Mouse (Mus musculus) heart, adult 2 months (tissue): ENCODE data around the gene Casq1. TPM values are rescaled to one million over a fixed set of nuclear protein-coding genes. Genes with fewer than 3 reads are reported as not detected.

ENCODE experiments used
- DNase-seq, 2 experiments: peaks; one replicate each; pipeline ENCODE4 v3.0.0; 2021
- H3K27ac ChIP-seq: fragments of 200-600 bp; 2 replicates; pipeline ENCODE4 v1.8.1; 2022
- H3K27me3 ChIP-seq: fragments of 200-500 bp; 2 replicates; pipeline ENCODE4 v1.6.1; 2012; ENCODE audit warnings: mild to moderate bottlenecking, low read length, inconsistent platforms, mixed read lengths; ENCODE audit not compliant: control insufficient read depth, insufficient read depth
- H3K36me3 ChIP-seq: fragments of 200-500 bp; 2 replicates; pipeline ENCODE4 v1.6.1; 2012; ENCODE audit warnings: low read length, inconsistent platforms; ENCODE audit not compliant: control insufficient read depth, insufficient read depth
- H3K4me1 ChIP-seq: fragments of 200-500 bp; 2 replicates; pipeline ENCODE4 v1.6.1; 2011; ENCODE audit warnings: low read length; ENCODE audit not compliant: control insufficient read depth, insufficient read depth
- H3K4me3 ChIP-seq: fragments of 200-600 bp; 2 replicates; pipeline ENCODE4 v1.8.1; 2022
- H3K79me2 ChIP-seq: fragments of 200-500 bp; replicated peaks from 2 replicates; pipeline ENCODE4 v1.6.1; 2012; ENCODE audit warnings: mild to moderate bottlenecking, inconsistent platforms, low read length, moderate library complexity, mixed read lengths; ENCODE audit not compliant: control insufficient read depth, insufficient read depth
- H3K9ac ChIP-seq: fragments of 200-500 bp; 2 replicates; pipeline ENCODE4 v1.6.1; 2012; ENCODE audit warnings: low read depth, mild to moderate bottlenecking, control low read depth, inconsistent platforms, low read length, mixed read lengths
- CTCF ChIP-seq: fragments of 200-600 bp; IDR thresholded peaks from 2 replicates; pipeline ENCODE4 v1.8.1; 2022; ENCODE audit warnings: antibody characterized with exemption, mild to moderate bottlenecking, moderate library complexity
- EP300 ChIP-seq: fragments of 200-500 bp; IDR thresholded peaks from 2 replicates; pipeline ENCODE4 v1.6.1; 2011; ENCODE audit warnings: low read depth, low read length, control low read depth; ENCODE audit not compliant: insufficient read depth
- POLR2A ChIP-seq: fragments of 200-500 bp; IDR thresholded peaks from 2 replicates; pipeline ENCODE4 v1.6.1; 2011; ENCODE audit warnings: mild to moderate bottlenecking, low read depth, low read length, control low read depth; ENCODE audit not compliant: insufficient read depth
- WGBS: fragments of 180-500 bp; shearing (Covaris S2); methylation state at CpG from one replicate; pipeline ENCODE4 v1.1.7; 2018; 5-methylcytosine and 5-hydroxymethylcytosine counted together
- intact Hi-C: fragments of 180-260 bp; cut with DNase I; formaldehyde crosslinking; loops from one replicate; pipeline ENCODE4 v1.15.1; 2025
- polyA plus RNA-seq: library from polyadenylated mRNA; depleted of rRNA; stranded (reverse); fragments of >200 nt; gene quantifications from 2 replicates; pipeline ENCODE4 v1.2.3, GENCODE M21; 2012
- total RNA-seq, 2 experiments: library from RNA; stranded (reverse); gene quantifications; 2 replicates each; pipeline ENCODE4 v1.2.3; 2021

The Casq1 gene
- total and polyA plus RNA-seq, 3 experiments = 3.3 to 53.8 (median 5.6) TPM

DNA sequence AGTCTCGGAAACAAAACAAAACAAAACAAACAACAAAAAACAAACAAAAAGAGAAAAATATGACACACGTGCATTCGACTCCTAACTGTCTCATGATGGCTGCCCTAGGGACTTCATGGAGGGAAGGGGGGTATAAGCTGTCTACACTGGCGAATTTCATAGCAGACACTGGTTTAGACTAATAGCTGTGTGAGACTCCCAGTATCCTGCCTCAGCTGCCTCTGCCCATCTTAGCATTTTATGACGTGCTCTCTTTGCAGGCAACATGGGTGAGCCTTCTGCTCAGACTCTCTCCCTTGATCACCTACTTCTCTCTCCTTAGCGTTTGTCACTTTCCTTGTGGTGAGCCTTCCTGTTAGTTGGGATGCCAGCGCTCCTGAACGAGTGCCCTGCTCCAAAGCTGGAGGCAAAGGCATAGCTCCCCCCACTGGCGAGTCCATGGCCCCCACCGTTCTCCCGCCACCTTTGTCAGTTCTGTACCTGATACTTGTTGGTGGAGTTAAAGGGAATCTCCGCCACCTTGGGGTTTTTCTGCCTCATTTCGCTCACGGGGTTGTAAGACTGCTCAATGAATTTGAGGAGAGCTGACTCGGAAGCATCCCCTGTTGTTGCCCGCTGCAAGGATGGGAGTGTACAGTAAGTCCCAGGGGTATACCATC is 24.0 kb upstream of the Casq1 start:
- intact Hi-C loops = no loop called here
- Histone ChIP-seq H3K27me3 (no peaks in the 10 kb centered on the region), H3K27ac (no peak overlapping the region), H3K4me1 (peaks cover 3% of the 10 kb centered on the region; the same call in 1 of the 2 replicates), H3K79me2 (no peaks in the 10 kb centered on the region), H3K9ac (no peak overlapping the region), H3K4me3 (no peak overlapping the region), H3K36me3 (peaks cover 2% of the 10 kb centered on the region; the same call in 1 of the 2 replicates)
- TF ChIP-seq CTCF = peak; percentile 68
- no peak for TF ChIP-seq POLR2A
- peak; percentile 27 to 44 for DNase-seq
- 40% methylated on average over 16 of the region's 16 CpGs for WGBS

DNA sequence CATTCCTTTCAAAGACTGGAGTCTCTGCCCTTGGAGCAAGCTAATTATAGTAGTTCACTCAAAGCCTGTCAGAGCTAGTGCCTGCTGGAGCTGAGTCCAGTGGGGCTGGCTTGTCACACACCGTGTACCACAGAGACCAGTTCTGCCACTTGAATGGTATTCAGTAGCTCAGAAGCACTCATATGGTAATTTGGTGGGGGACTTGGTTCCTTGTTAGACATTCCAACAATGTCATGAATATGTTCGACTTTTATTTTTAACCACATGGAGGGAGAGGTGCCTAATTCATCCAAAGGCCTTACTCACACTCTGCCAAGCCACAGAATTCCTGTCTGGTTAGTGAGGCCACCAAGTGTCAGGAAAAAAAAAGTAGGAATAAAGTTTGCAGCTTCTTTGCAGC is 22.7 kb upstream of the Casq1 start:
- Histone ChIP-seq H3K9ac (no peak overlapping the region), H3K27ac (peak overlapping the region; percentile 80), H3K27me3 (no peaks in the 10 kb centered on the region), H3K4me3 (no peak overlapping the region), H3K79me2 (no peaks in the 10 kb centered on the region), H3K36me3 (peaks cover 2% of the 10 kb centered on the region; the same call in 1 of the 2 replicates), H3K4me1 (peaks cover 3% of the 10 kb centered on the region; the same call in 1 of the 2 replicates)
- TF ChIP-seq CTCF (no peak), EP300 (no peak), POLR2A (0 out of 2 replicates have a peak, but pooled peaks have one; percentile 21)
- peak in 1 of 2 experiments; percentile 56 for DNase-seq
- WGBS = 37% methylated on average over 2 of the region's 2 CpGs
- intact Hi-C loops = no loop called here

DNA sequence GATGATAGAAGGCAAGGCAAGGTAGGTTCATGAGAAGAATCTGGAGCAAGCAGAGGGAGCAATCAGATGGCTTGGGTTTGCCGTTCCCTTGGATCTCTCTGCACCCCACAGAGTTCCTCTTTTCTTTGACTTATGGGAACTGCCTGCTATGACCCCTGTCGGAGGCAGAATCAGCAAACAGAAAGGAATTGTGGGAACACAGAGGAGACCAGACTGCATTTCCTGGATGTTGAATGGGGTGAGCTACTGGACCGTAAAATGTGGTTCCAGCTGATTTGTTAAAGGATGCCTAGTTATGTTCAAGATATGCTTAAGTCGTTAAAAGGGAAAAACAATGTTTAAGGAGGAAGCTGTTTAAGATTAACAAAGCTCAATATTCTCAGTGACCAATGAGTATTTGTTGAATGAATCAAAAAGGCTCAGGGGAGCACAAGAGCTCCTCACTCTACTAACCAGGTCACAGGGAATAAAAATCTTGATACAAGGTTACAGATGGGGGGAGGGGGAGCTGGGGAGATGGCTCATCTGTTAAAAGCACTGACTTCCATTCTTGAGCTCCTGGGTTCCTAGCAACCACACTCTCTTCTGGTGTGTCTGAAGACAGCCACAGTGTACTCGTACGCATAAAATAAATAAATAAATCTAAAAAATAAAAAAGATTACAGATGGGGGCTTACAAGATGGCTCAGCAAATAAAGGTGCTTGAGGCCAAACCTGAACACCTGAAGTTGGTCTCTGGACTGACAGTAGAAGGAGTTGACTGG is 21.5 kb upstream of the Casq1 start:
- H3K27ac ChIP-seq = no peak overlapping the region; the same call in 1 of the 2 replicates
- no peak overlapping the region for H3K9ac ChIP-seq
- no peaks in the 10 kb centered on the region for H3K27me3 ChIP-seq
- TF ChIP-seq EP300 (no peak), POLR2A (no peak), CTCF (no peak)
- H3K36me3 ChIP-seq = peaks cover 2% of the 10 kb centered on the region; the same call in 1 of the 2 replicates
- no peak for DNase-seq
- peaks cover 3% of the 10 kb centered on the region; the same call in 1 of the 2 replicates for H3K4me1 ChIP-seq
- no peaks in the 10 kb centered on the region for H3K79me2 ChIP-seq
- H3K4me3 ChIP-seq = no peak overlapping the region
- WGBS = 55% methylated on average over 6 of the region's 6 CpGs
- intact Hi-C loops = no loop called here

DNA sequence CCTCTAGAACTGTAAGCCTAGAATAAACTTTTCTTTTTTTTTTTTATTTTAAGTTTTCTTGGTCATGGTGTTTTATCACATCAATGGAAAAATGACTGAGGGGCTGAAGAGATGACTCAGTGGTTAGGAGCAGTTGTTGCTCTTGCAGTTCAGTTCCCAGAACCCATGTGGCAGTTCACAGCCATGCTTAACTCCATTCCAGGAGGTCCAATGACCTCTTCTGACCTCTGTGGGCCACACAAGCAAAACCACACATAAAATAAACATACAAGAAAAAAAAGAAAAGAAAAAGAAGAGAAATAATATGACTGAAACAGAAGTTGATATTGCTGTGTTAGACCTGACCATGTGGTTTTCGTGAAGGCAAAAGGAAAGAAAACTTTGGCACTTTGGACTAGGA is 9.5 kb upstream of the Casq1 start:
- no peaks in the 10 kb centered on the region for H3K27me3 ChIP-seq
- no peak overlapping the region for H3K9ac ChIP-seq
- 82% methylated on average over 1 of the region's 1 CpGs for WGBS
- TF ChIP-seq CTCF = no peak
- no peak for TF ChIP-seq POLR2A
- no peak for TF ChIP-seq EP300
- H3K79me2 ChIP-seq = no peaks in the 10 kb centered on the region
- no peak overlapping the region for H3K27ac ChIP-seq
- no peak overlapping the region for H3K4me3 ChIP-seq
- DNase-seq = no peak
- intact Hi-C loops = loop anchor here (10.0 kb wide), 1 partner anchor 286 kb away; no protein-coding TSS in a partner anchor
- no peaks in the 10 kb centered on the region for H3K4me1 ChIP-seq
- H3K36me3 ChIP-seq = no peaks in the 10 kb centered on the region

DNA sequence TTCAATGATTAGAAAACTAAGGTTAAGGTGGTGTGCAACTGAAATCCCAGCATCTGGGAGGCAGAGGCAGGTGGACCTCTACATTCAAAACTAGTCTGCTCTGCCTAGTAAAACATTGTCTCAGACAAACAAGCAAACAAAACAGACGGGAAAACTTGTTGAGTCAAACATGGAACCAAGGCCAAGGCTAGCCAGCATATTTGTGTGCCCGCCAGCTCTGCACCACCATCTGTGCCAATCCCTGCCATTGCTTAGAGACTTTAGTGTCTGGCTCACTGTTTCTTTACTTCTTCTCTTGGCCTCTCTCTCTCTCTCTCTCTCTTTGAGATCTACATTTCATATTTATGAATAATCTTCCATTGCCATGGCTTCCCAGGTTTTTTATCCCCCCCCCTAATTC is 8.5 kb upstream of the Casq1 start:
- DNase-seq = no peak
- H3K36me3 ChIP-seq = no peaks in the 10 kb centered on the region
- 63% methylated on average over 2 of the region's 2 CpGs for WGBS
- H3K4me1 ChIP-seq = no peaks in the 10 kb centered on the region
- H3K27ac ChIP-seq = no peak overlapping the region
- no peak overlapping the region for H3K9ac ChIP-seq
- no peaks in the 10 kb centered on the region for H3K27me3 ChIP-seq
- no peaks in the 10 kb centered on the region for H3K79me2 ChIP-seq
- TF ChIP-seq CTCF (no peak), POLR2A (no peak), EP300 (no peak)
- H3K4me3 ChIP-seq = no peak overlapping the region
- intact Hi-C loops = loop anchor here (10.0 kb wide), 1 partner anchor 287 kb away; no protein-coding TSS in a partner anchor
